Mouse (Mus musculus) heart, adult 2 months (tissue): Measurements from ENCODE around the gene Dop1b. TPM values are rescaled to one million over a fixed set of nuclear protein-coding genes. Genes with fewer than 3 reads are reported as not detected.

Experiments
- DNase-seq, 2 experiments: peaks; one replicate each; pipeline ENCODE4 v3.0.0; 2021
- H3K27ac ChIP-seq: fragments of 200-600 bp; 2 replicates; pipeline ENCODE4 v1.8.1; 2022
- H3K27me3 ChIP-seq: fragments of 200-500 bp; 2 replicates; pipeline ENCODE4 v1.6.1; 2012; ENCODE audit warnings: mild to moderate bottlenecking, low read length, inconsistent platforms, mixed read lengths; ENCODE audit not compliant: control insufficient read depth, insufficient read depth
- H3K36me3 ChIP-seq: fragments of 200-500 bp; 2 replicates; pipeline ENCODE4 v1.6.1; 2012; ENCODE audit warnings: low read length, inconsistent platforms; ENCODE audit not compliant: control insufficient read depth, insufficient read depth
- H3K4me1 ChIP-seq: fragments of 200-500 bp; 2 replicates; pipeline ENCODE4 v1.6.1; 2011; ENCODE audit warnings: low read length; ENCODE audit not compliant: control insufficient read depth, insufficient read depth
- H3K4me3 ChIP-seq: fragments of 200-600 bp; 2 replicates; pipeline ENCODE4 v1.8.1; 2022
- H3K79me2 ChIP-seq: fragments of 200-500 bp; replicated peaks from 2 replicates; pipeline ENCODE4 v1.6.1; 2012; ENCODE audit warnings: mild to moderate bottlenecking, inconsistent platforms, low read length, moderate library complexity, mixed read lengths; ENCODE audit not compliant: control insufficient read depth, insufficient read depth
- H3K9ac ChIP-seq: fragments of 200-500 bp; 2 replicates; pipeline ENCODE4 v1.6.1; 2012; ENCODE audit warnings: low read depth, mild to moderate bottlenecking, control low read depth, inconsistent platforms, low read length, mixed read lengths
- CTCF ChIP-seq: fragments of 200-600 bp; IDR thresholded peaks from 2 replicates; pipeline ENCODE4 v1.8.1; 2022; ENCODE audit warnings: antibody characterized with exemption, mild to moderate bottlenecking, moderate library complexity
- EP300 ChIP-seq: fragments of 200-500 bp; IDR thresholded peaks from 2 replicates; pipeline ENCODE4 v1.6.1; 2011; ENCODE audit warnings: low read depth, low read length, control low read depth; ENCODE audit not compliant: insufficient read depth
- POLR2A ChIP-seq: fragments of 200-500 bp; IDR thresholded peaks from 2 replicates; pipeline ENCODE4 v1.6.1; 2011; ENCODE audit warnings: mild to moderate bottlenecking, low read depth, low read length, control low read depth; ENCODE audit not compliant: insufficient read depth
- WGBS: fragments of 180-500 bp; shearing (Covaris S2); methylation state at CpG from one replicate; pipeline ENCODE4 v1.1.7; 2018; 5-methylcytosine and 5-hydroxymethylcytosine counted together
- intact Hi-C: fragments of 180-260 bp; cut with DNase I; formaldehyde crosslinking; loops from one replicate; pipeline ENCODE4 v1.15.1; 2025
- polyA plus RNA-seq: library from polyadenylated mRNA; depleted of rRNA; stranded (reverse); fragments of >200 nt; gene quantifications from 2 replicates; pipeline ENCODE4 v1.2.3, GENCODE M21; 2012
- total RNA-seq, 2 experiments: library from RNA; stranded (reverse); gene quantifications; 2 replicates each; pipeline ENCODE4 v1.2.3; 2021

Dop1b gene
- total and polyA plus RNA-seq, 3 experiments = 15.5 to 17.6 (median 15.7) TPM

- no peaks in the 10 kb centered on the region for H3K79me2 ChIP-seq
- no peak for TF ChIP-seq EP300
- no peak for TF ChIP-seq CTCF
- no peak for TF ChIP-seq POLR2A
- H3K36me3 ChIP-seq = no peaks in the 10 kb centered on the region
- H3K27ac ChIP-seq = no peak overlapping the region
- no peaks in the 10 kb centered on the region for H3K4me1 ChIP-seq
- no peak overlapping the region for H3K4me3 ChIP-seq
- no peaks in the 10 kb centered on the region for H3K27me3 ChIP-seq
- H3K9ac ChIP-seq = no peak overlapping the region
- WGBS = 86% methylated on average over 6 of the region's 6 CpGs
- DNase-seq = no peak
- intact Hi-C loops = no loop called here
Observed at GRCm38 (mm10) chr16:93750464-93750863, 38.8 kb downstream of the Dop1b start.

- H3K27me3 ChIP-seq = no peaks in the 10 kb centered on the region
- H3K9ac ChIP-seq = no peak overlapping the region
- WGBS = 64% methylated on average over 5 of the region's 5 CpGs
Observed at GRCm38 (mm10) chr16:93751816-93752215, 40.1 kb downstream of the Dop1b start.

GRCm38 (mm10) chr16:93756622-93757021 is 44.9 kb downstream of the Dop1b start:
- H3K4me3 ChIP-seq = no peak overlapping the region
- H3K27me3 ChIP-seq = no peaks in the 10 kb centered on the region
- TF ChIP-seq CTCF = no peak
- no peak for TF ChIP-seq EP300
- no peak for TF ChIP-seq POLR2A
- no peaks in the 10 kb centered on the region for H3K36me3 ChIP-seq
- H3K4me1 ChIP-seq = no peaks in the 10 kb centered on the region
- H3K9ac ChIP-seq = no peak overlapping the region
- no peak overlapping the region for H3K27ac ChIP-seq
- DNase-seq = no peak
- no peaks in the 10 kb centered on the region for H3K79me2 ChIP-seq
- 83% methylated on average over 5 of the region's 5 CpGs for WGBS
- intact Hi-C loops = no loop called here

More at GRCm38 (mm10) chr16:93751816-93752215, 40.1 kb downstream of the Dop1b start:
- no peaks in the 10 kb centered on the region for H3K4me1 ChIP-seq
- H3K4me3 ChIP-seq = no peak overlapping the region
- H3K36me3 ChIP-seq = no peaks in the 10 kb centered on the region
- TF ChIP-seq EP300 (no peak), POLR2A (no peak), CTCF (no peak)
- no peak for DNase-seq
- intact Hi-C loops = no loop called here
- no peaks in the 10 kb centered on the region for H3K79me2 ChIP-seq
- H3K27ac ChIP-seq = no peak overlapping the region

GRCm38 (mm10) chr16:93763378-93763777 is 51.7 kb downstream of the Dop1b start:
- TF ChIP-seq POLR2A (no peak), CTCF (no peak), EP300 (no peak)
- Histone ChIP-seq H3K9ac (no peak overlapping the region), H3K4me1 (no peaks in the 10 kb centered on the region; the same call in 1 of the 2 replicates), H3K27ac (no peak overlapping the region), H3K27me3 (no peaks in the 10 kb centered on the region), H3K4me3 (no peak overlapping the region), H3K36me3 (no peaks in the 10 kb centered on the region), H3K79me2 (no peaks in the 10 kb centered on the region)
- intact Hi-C loops = loop anchor here (10.0 kb wide), 1 partner anchor 149 kb away; no protein-coding TSS in a partner anchor
- 72% methylated on average over 6 of the region's 6 CpGs for WGBS
- no peak for DNase-seq

DNA sequence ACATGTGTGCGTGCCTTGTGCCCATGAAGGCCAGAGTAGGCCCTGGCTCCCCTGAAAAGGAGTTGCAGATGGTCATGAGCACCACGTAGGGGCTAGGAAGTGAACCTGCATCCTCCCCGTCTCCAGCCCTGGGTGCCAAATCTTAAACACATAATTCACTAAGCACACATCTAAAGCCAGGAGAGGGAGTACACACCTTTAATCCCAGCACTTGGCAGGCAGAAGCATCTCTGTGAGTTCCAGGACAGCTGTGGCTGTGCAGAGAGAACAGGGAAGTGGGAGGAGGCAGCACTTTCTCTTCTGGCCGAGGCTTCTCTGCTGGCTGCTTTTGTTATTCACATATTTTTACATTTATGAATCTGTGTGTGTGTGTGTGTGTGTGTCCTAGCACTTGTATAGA is 52.9 kb downstream of the Dop1b start:
- WGBS = 69% methylated on average over 4 of the region's 4 CpGs
- Histone ChIP-seq H3K79me2 (no peaks in the 10 kb centered on the region), H3K4me3 (no peak overlapping the region), H3K27ac (no peak overlapping the region), H3K27me3 (no peaks in the 10 kb centered on the region), H3K9ac (no peak overlapping the region), H3K4me1 (no peaks in the 10 kb centered on the region; the same call in 1 of the 2 replicates), H3K36me3 (no peaks in the 10 kb centered on the region)
- intact Hi-C loops = loop anchor here (10.0 kb wide), 1 partner anchor 150 kb away; no protein-coding TSS in a partner anchor
- no peak for TF ChIP-seq EP300
- no peak for TF ChIP-seq POLR2A
- no peak for TF ChIP-seq CTCF
- no peak for DNase-seq

- Histone ChIP-seq H3K36me3 (no peaks in the 10 kb centered on the region), H3K27me3 (no peaks in the 10 kb centered on the region), H3K79me2 (no peaks in the 10 kb centered on the region), H3K9ac (no peak overlapping the region), H3K27ac (no peak overlapping the region), H3K4me1 (no peaks in the 10 kb centered on the region; the same call in 1 of the 2 replicates), H3K4me3 (no peak overlapping the region)
- intact Hi-C loops = loop anchor here (1.0 to 10.0 kb wide), 2 partner anchors 80 to 152 kb away; no protein-coding TSS in a partner anchor
- TF ChIP-seq CTCF = peak; percentile 77
- no peak for TF ChIP-seq POLR2A
- TF ChIP-seq EP300 = 0 out of 2 replicates have a peak, but pooled peaks have one; percentile 13
- DNase-seq = peak; percentile 42 to 49
- WGBS = 49% methylated on average over 4 of the region's 4 CpGs
Observed at GRCm38 (mm10) chr16:93766956-93767355, 55.3 kb downstream of the Dop1b start.
